Comparison of ENCODE assay signal across 14 mouse cellular contexts in genomic region chr8:69935431-69935830, GRCm38 (mm10). TPM values are rescaled to one million over a fixed set of nuclear protein-coding genes. Genes with fewer than 3 reads are reported as not detected.
DNase-seq lines count a peak whose midpoint lies in the region; ATAC-seq and TF ChIP-seq lines count a peak whose summit lies in the region.
"Had no signal": no experiment of that assay in that cellular context is flagged by ENCODE, and none has a peak within 500 bp of the region (broad histone marks: within the 10 kb centered on the region; RNA-seq: fewer than 3 reads in every experiment).

No protein-coding gene starts in this region.

- peaks cover 44 to 57% of the 10 kb centered on the region in 2 experiments for H3K4me1 ChIP-seq in heart, embryonic 14.5 days (ENCODE audit: control insufficient read depth in 2 of 2, insufficient read depth in 2 of 2, low read length in 2 of 2)
- peaks cover 45% of the 10 kb centered on the region for H3K4me1 ChIP-seq in lung, embryonic 15.5 days

- intact Hi-C loops in left cerebral cortex, postnatal 4 days (cut with DNase I): no loop called here
- intact Hi-C loops in gastrocnemius, postnatal 36 days (cut with DNase I): no loop called here

- ATAC-seq in heart, embryonic 14.5 days (ENCODE audit: insufficient number of reproducible peaks, insufficient read depth, low FRiP score, low read depth): no peak
- no peak for ATAC-seq in lung, embryonic 15.5 days (ENCODE audit: borderline replicate concordance, extremely low read depth, low FRiP score, low TSS enrichment)

- whole genome bisulfite sequencing in heart, embryonic 14.5 days: 89% methylated on average over 3 of the region's 3 CpGs
- WGBS in lung, embryonic 15.5 days: 74% methylated on average over 3 of the region's 3 CpGs

- no peaks in the 10 kb centered on the region for H3K27me3 ChIP-seq in heart, embryonic 14.5 days (ENCODE audit: control insufficient read depth, insufficient read depth, low read length)
- no peaks in the 10 kb centered on the region for H3K27me3 ChIP-seq in lung, embryonic 15.5 days
- H3K27me3 ChIP-seq in myocyte (ENCODE audit: control insufficient read depth, insufficient read depth, insufficient read length): no peaks in the 10 kb centered on the region
- H3K27me3 ChIP-seq: hindbrain, embryonic 13.5 days; liver, embryonic 13.5 days; midbrain, embryonic 12.5 days had no signal

- H3K27ac ChIP-seq in heart, embryonic 14.5 days (replicated peaks in 1 of 2; ENCODE audit: control insufficient read depth in 1 of 2, insufficient read depth in 1 of 2, low read depth in 2 of 2, low read length in 2 of 2): peak overlapping the region; percentile 91 to 93
- H3K27ac ChIP-seq in lung, embryonic 15.5 days: peak overlapping the region; percentile 87; the same call in 1 of the 2 replicates

- H3ac ChIP-seq in myocyte (ENCODE audit: control insufficient read depth, insufficient read length): no peak overlapping the region

- peaks cover 27% of the 10 kb centered on the region for H3K36me3 ChIP-seq in heart, embryonic 14.5 days (ENCODE audit: control insufficient read depth, insufficient read depth, low read length)
- H3K36me3 ChIP-seq in lung, embryonic 15.5 days: peaks cover 12% of the 10 kb centered on the region; the same call in 1 of the 2 replicates
- H3K36me3 ChIP-seq in myocyte (ENCODE audit: control insufficient read depth, insufficient read depth): no peaks in the 10 kb centered on the region

- no peak overlapping the region for H3K4me2 ChIP-seq in heart, embryonic 14.5 days (ENCODE audit: low read length)
- no peak overlapping the region for H3K4me2 ChIP-seq in lung, embryonic 15.5 days
- H3K4me2 ChIP-seq in myocyte (ENCODE audit: low read depth): peak overlapping the region; percentile 50
- H3K4me2 ChIP-seq: hindbrain, embryonic 13.5 days; liver, embryonic 13.5 days; midbrain, embryonic 12.5 days had no signal

- no peaks in the 10 kb centered on the region for H3K9me3 ChIP-seq in heart, embryonic 14.5 days (ENCODE audit: control insufficient read depth, low read length)
- H3K9me3 ChIP-seq in lung, embryonic 15.5 days: no peaks in the 10 kb centered on the region
- H3K9me3 ChIP-seq: hindbrain, embryonic 13.5 days; liver, embryonic 13.5 days; midbrain, embryonic 12.5 days had no signal

- DNase-seq in heart, adult 18-20 months: no peak
- no peak for DNase-seq in lung, postnatal 36 days
- DNase-seq in R1 (ENCODE audit: low read depth, low spot score): peak; percentile 90
- DNase-seq in left cerebral cortex, postnatal 4 days: no peak
- no peak for DNase-seq in gastrocnemius, postnatal 36 days
- DNase-seq: cerebellum, adult 18-20 months; kidney, postnatal 4 days; liver, embryonic 13.5 days; thymus, postnatal 25 days had no signal

- no peak overlapping the region for H3K9ac ChIP-seq in heart, embryonic 14.5 days (ENCODE audit: low read length)
- no peak overlapping the region for H3K9ac ChIP-seq in lung, embryonic 15.5 days
- H3K9ac ChIP-seq: hindbrain, embryonic 13.5 days; liver, embryonic 13.5 days; midbrain, embryonic 12.5 days had no signal

- peaks cover 77% of the 10 kb centered on the region for H3K79me2 ChIP-seq in myocyte (ENCODE audit: control insufficient read depth, insufficient read depth)

- no peak for TF ChIP-seq POLR2A in myocyte (IDR thresholded peaks at IDR 0.05; ENCODE audit: insufficient read length, low read depth)

- no peak overlapping the region for H3K4me3 ChIP-seq in heart, embryonic 14.5 days (ENCODE audit: control insufficient read depth in 1 of 2, insufficient read depth in 1 of 2, low read depth in 1 of 2, low read length in 2 of 2)
- no peak overlapping the region for H3K4me3 ChIP-seq in lung, embryonic 15.5 days
- no peak overlapping the region for H3K4me3 ChIP-seq in myocyte
- H3K4me3 ChIP-seq: hindbrain, embryonic 13.5 days; liver, embryonic 13.5 days; midbrain, embryonic 12.5 days had no signal

TF ChIP-seq in myocyte, 11 proteins besides CTCF, POLR2A, EP300 and RAD21:
- TF ChIP-seq MYOG (IDR thresholded peaks at IDR 0.05; ENCODE audit: control insufficient read depth in 1 of 3, insufficient read depth in 1 of 3, insufficient read length in 2 of 3, low read depth in 2 of 3): peak in 1 of 3 experiments; percentile 19
- TF ChIP-seq USF1 (IDR thresholded peaks at IDR 0.05; ENCODE audit: low read depth): no peak

RNA-seq across cellular contexts. Expression of gene Yjefn3, which starts 32.9 kb away (rescaled TPM):
- polyA plus RNA-seq in heart, embryonic 14.5 days (2014; fragmentation: Nextera tagmentation; extraction: Ambion mirVana): 5.6 and 8.4 TPM in 2 replicates
- total RNA-seq in heart, adult 18-20 months (2021): 10 to 100 TPM; 13.7 to 14.2 TPM
- 4.0 and 5.5 TPM in 2 replicates for polyA plus RNA-seq in lung, embryonic 15.5 days (2015; fragmentation: Nextera tagmentation; extraction: Ambion mirVana)
- polyA plus RNA-seq in myocyte (2012; fragmentation: generic; extraction: Trizol): 19.0 TPM
- total RNA-seq in left cerebral cortex, postnatal 4 days (2021): 10 to 100 TPM in 1 of 2 experiments, 1 to 10 TPM in 1; 9.5 to 10.4 TPM
- total RNA-seq in gastrocnemius, postnatal 36 days (2021): 1 to 10 TPM; 5.7 to 9.0 TPM

RNA-seq across cellular contexts. Expression of gene Ndufa13, which starts 33.1 kb away (rescaled TPM):
- 409 and 446 TPM in 2 replicates for polyA plus RNA-seq in heart, embryonic 14.5 days (2014; fragmentation: Nextera tagmentation; extraction: Ambion mirVana)
- 100 to 1,000 TPM; 455 to 494 TPM for total RNA-seq in heart, adult 18-20 months (2021)
- 162 and 177 TPM in 2 replicates for polyA plus RNA-seq in lung, embryonic 15.5 days (2015; fragmentation: Nextera tagmentation; extraction: Ambion mirVana)
- 277 TPM for polyA plus RNA-seq in myocyte (2012; fragmentation: generic; extraction: Trizol)
- total RNA-seq in left cerebral cortex, postnatal 4 days (2021): 10 to 100 TPM; 79.0 to 86.6 TPM
- 100 to 1,000 TPM; 332 to 340 TPM for total RNA-seq in gastrocnemius, postnatal 36 days (2021)

RNA-seq across cellular contexts. Expression of gene Tssk6, which starts 33.4 kb away (rescaled TPM):
- polyA plus RNA-seq in heart, embryonic 14.5 days (2014; fragmentation: Nextera tagmentation; extraction: Ambion mirVana): 1.5 and 1.8 TPM in 2 replicates
- total RNA-seq in heart, adult 18-20 months (2021): under 1 TPM in 1 of 2 experiments, not detected in 1; 0.25 TPM
- 2.9 and 3.7 TPM in 2 replicates for polyA plus RNA-seq in lung, embryonic 15.5 days (2015; fragmentation: Nextera tagmentation; extraction: Ambion mirVana)
- 0.92 TPM for polyA plus RNA-seq in myocyte (2012; fragmentation: generic; extraction: Trizol)
- not detected for total RNA-seq in left cerebral cortex, postnatal 4 days (2021)
- not detected for total RNA-seq in gastrocnemius, postnatal 36 days (2021)

RNA-seq across cellular contexts. Expression of gene Cilp2, which starts 47.9 kb away (rescaled TPM):
- 0.30 and 0.42 TPM in 2 replicates for polyA plus RNA-seq in heart, embryonic 14.5 days (2014; fragmentation: Nextera tagmentation; extraction: Ambion mirVana)
- 1 to 10 TPM; 1.2 to 1.4 TPM for total RNA-seq in heart, adult 18-20 months (2021)
- polyA plus RNA-seq in lung, embryonic 15.5 days (2015; fragmentation: Nextera tagmentation; extraction: Ambion mirVana): 0.59 and 0.61 TPM in 2 replicates
- 0.20 TPM for polyA plus RNA-seq in myocyte (2012; fragmentation: generic; extraction: Trizol)
- 1 to 10 TPM; 4.5 to 4.7 TPM for total RNA-seq in left cerebral cortex, postnatal 4 days (2021)
- total RNA-seq in gastrocnemius, postnatal 36 days (2021): 10 to 100 TPM in 1 of 2 experiments, 1 to 10 TPM in 1; 9.3 to 11.0 TPM
